Mouse (Mus musculus) limb, embryonic 13.5 days (tissue): ENCODE results near the gene Unkl. TPM values are rescaled to one million over a fixed set of nuclear protein-coding genes. Genes with fewer than 3 reads are reported as not detected.
"Not testable (repeated sequence)": the region's sequence is repeated elsewhere in the genome, so short reads cannot be mapped to it uniquely, and the experiment has no call there.

Experiments
- ATAC-seq: fragments of 200-750 bp; cut with Nextera tagmentation; 2 replicates; pipeline ENCODE4 v1.8.0; 2017; ENCODE audit warnings: low read depth, moderate number of reproducible peaks, moderate TSS enrichment; ENCODE audit not compliant: low FRiP score
- H3K27ac ChIP-seq: fragments of 300-500 bp; sonication (generic); 2 replicates; pipeline ENCODE4 v1.5.1; 2015; ENCODE audit warnings: inconsistent platforms, mild to moderate bottlenecking, moderate library complexity
- H3K27me3 ChIP-seq: fragments of 300-500 bp; sonication (generic); 2 replicates; pipeline ENCODE4 v1.6.1; 2015; ENCODE audit warnings: mild to moderate bottlenecking, inconsistent platforms
- H3K36me3 ChIP-seq: fragments of 300-500 bp; sonication (generic); 2 replicates; pipeline ENCODE4 v1.6.1; 2015; ENCODE audit warnings: inconsistent platforms, mild to moderate bottlenecking, moderate library complexity
- H3K4me1 ChIP-seq: fragments of 300-500 bp; sonication (generic); 2 replicates; pipeline ENCODE4 v1.6.1; 2015; ENCODE audit warnings: inconsistent platforms
- H3K4me2 ChIP-seq: fragments of 300-500 bp; sonication (generic); replicated peaks from 2 replicates; pipeline ENCODE4 v1.6.1; 2015; ENCODE audit warnings: inconsistent platforms, mild to moderate bottlenecking, moderate library complexity
- H3K4me3 ChIP-seq: fragments of 300-500 bp; sonication (generic); 2 replicates; pipeline ENCODE4 v1.5.1; 2015; ENCODE audit warnings: moderate library complexity, mild to moderate bottlenecking, inconsistent platforms
- H3K9ac ChIP-seq: fragments of 300-500 bp; sonication (generic); 2 replicates; pipeline ENCODE4 v1.6.1; 2015; ENCODE audit warnings: mild to moderate bottlenecking, inconsistent platforms
- H3K9me3 ChIP-seq: fragments of 300-500 bp; sonication (generic); 2 replicates; pipeline ENCODE4 v1.6.1; 2016; ENCODE audit warnings: inconsistent platforms
- WGBS: fragments of 180-500 bp; shearing (Covaris S2); methylation state at CpG from one replicate; pipeline ENCODE4 v1.1.7; 2015; 5-methylcytosine and 5-hydroxymethylcytosine counted together
- polyA plus RNA-seq: library from polyadenylated mRNA; unstranded; fragments of >200 nt; fragmentation: Nextera tagmentation; extraction: Ambion mirVana; gene quantifications from 2 replicates; pipeline ENCODE4 v1.2.1, GENCODE M21; 2015

The Unkl gene
- polyA plus RNA-seq, 1 experiment from 2014 or later: 11.4 TPM

DNA sequence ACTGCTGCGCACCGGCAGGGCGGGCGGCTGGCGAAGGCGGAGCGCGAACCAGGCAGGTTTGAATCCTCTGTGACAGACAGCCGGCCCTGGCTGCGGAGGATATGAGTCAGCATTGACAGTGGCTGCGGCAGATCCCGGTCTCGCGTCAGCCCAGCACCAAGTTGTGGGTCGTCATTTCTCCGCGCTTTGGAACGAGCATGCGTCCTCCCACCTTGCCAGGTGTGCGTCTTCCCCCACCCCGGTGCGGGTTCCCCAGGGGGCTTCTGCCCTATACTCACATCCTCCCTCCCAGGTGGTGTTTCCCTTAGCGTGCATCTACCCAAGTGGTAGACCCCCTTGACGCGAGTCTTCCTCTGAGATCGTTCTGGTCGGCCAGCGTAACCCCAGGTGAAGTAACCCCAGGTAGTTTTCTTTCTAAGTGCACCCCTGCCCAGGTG is 34.3 kb downstream of the Unkl start:
- H3K27ac ChIP-seq: not testable (repeated sequence)
- ATAC-seq: peak; percentile 86

DNA sequence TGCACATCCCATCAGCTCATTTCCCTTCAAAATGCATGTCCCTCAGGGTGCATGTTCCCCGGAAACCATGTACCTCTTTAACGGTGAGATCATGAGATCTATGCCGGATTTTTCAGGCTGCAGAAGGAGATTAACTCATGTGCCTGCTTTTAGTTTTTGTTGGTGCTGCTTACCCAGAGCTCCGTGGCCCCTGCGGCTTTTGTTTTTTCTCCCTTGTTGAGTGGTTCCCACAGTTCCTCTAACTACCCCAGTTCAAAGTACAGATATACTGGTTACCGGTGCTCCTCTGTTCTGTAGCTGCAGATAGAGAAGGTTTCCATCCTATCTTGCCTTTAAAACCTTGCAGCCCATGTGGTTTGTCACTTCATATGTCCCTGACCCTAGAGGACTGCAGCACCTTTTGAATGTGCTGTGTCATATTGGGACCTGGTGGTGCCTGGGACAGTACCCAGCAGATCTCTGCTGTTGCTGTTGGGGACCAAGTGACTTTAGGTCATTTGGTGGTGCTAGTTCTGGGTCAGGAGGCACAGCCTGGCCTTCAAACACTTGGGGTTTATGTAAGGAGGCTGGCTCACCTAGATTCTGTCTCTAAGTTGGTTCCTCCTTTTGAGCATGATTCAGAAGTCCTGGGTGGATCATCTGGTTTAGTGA is 34.9 kb downstream of the Unkl start:
- Histone ChIP-seq H3K4me2 (peak overlapping the region; percentile 82), H3K27me3 (no peaks in the 10 kb centered on the region), H3K9me3 (no peaks in the 10 kb centered on the region), H3K36me3 (peaks cover 56% of the 10 kb centered on the region), H3K9ac (no peak overlapping the region), H3K4me1 (peaks cover 17% of the 10 kb centered on the region), H3K27ac (no peak overlapping the region), H3K4me3 (peak overlapping the region; percentile 48)
- ATAC-seq: no peak
- 45% methylated on average over 6 of the region's 6 CpGs for WGBS

More for the DNA sequence above, 34.3 kb downstream of the Unkl start:
- WGBS: 12% methylated on average over 14 of the region's 28 CpGs
- H3K4me3 ChIP-seq: peak overlapping the region; percentile 48
- H3K4me2 ChIP-seq: peak overlapping the region; percentile 82
- 0 out of 2 replicates have a peak overlapping the region, but pooled peaks have one; percentile 50 for H3K9ac ChIP-seq
- not testable (repeated sequence) for H3K27me3 ChIP-seq, H3K9me3 ChIP-seq
- H3K36me3 ChIP-seq: peaks cover 57% of the 10 kb centered on the region
- H3K4me1 ChIP-seq: peaks cover 17% of the 10 kb centered on the region

DNA sequence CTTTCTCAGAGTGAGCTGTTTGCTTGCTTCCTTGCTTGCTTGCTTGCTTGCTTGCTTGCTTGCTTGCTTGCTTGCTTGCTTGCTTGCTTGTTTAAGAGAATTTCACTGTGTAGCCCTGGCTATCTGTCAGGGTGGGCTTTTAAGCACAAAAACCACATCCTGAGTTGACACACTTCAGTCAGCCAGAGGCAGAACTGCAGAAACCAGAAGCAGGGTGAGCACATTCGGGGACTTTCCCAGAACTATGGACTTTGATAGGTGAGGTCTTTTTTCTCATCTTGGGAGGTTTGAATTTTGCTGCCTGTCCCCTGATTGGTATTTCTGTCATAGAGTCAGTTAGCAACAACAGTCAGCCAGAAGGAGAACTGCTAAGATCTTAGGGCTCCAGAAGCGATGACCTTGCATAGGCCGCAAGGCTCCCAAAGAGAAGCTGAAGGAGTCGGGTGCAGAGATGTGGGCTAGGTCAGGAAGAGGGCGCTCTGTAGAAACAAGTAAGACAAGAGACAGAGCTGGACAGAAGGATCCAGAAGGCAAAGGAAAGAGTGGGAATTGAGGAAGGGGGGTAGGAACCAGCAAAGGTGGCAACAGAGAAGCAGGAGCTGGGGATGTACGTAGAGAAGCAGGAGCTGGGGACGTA is 36.5 kb downstream of the Unkl start:
- H3K9ac ChIP-seq: no peak overlapping the region
- no peaks in the 10 kb centered on the region for H3K27me3 ChIP-seq
- 90% methylated on average over 7 of the region's 7 CpGs for WGBS
- H3K4me3 ChIP-seq: no peak overlapping the region
- ATAC-seq: no peak
- H3K4me2 ChIP-seq: no peak overlapping the region
- no peak overlapping the region for H3K27ac ChIP-seq
- H3K9me3 ChIP-seq: no peaks in the 10 kb centered on the region
- H3K36me3 ChIP-seq: peaks cover 55% of the 10 kb centered on the region
- H3K4me1 ChIP-seq: peaks cover 17% of the 10 kb centered on the region

DNA sequence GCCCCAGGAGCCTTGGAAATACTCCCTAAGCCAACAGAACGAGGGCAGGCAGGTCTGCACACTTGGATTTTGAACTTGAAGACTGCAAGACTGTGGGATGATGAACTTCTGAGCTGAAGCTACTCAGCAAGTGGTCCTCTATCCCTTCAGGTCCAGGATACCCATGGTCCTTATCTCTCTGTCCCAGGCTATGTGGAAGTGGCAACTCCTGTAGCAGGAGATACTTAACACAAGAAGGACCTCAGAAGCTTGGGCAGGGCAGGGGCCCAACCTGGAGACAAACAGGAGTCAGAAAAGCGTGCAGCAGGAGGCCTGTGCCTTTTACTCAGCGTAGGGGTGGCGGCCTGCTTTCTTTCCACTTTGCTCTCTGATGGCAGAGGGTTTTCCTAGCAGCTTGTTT is 37.5 kb downstream of the Unkl start:
- no peak for ATAC-seq
- Histone ChIP-seq H3K4me2 (no peak overlapping the region), H3K9me3 (no peaks in the 10 kb centered on the region), H3K4me1 (peaks cover 16% of the 10 kb centered on the region), H3K9ac (no peak overlapping the region), H3K27me3 (no peaks in the 10 kb centered on the region), H3K4me3 (no peak overlapping the region), H3K36me3 (peaks cover 59% of the 10 kb centered on the region), H3K27ac (no peak overlapping the region)
- 87% methylated on average over 4 of the region's 4 CpGs for WGBS

DNA sequence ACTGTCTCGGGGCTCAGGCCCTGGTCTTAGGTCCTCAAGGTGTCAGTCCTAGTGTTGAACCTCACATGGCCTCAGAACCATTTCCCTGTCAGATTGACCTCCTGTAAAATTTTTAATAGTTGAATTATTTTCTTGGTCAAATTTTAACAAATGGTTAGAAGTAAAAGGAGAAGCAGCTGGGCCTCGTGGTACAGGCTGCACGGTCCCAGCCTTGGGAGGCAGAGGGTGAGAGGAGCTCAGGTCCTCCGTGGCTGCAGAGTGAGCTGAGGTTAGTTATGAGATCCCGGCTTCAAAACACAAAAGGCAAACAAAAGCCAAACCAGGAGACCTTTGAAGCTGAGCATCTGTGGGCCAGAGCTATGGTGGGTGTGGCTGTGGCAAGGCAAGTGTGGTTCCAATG is 39.8 kb downstream of the Unkl start:
- Histone ChIP-seq H3K27me3 (no peaks in the 10 kb centered on the region), H3K36me3 (peaks cover 65% of the 10 kb centered on the region), H3K9me3 (no peaks in the 10 kb centered on the region), H3K4me2 (no peak overlapping the region), H3K27ac (no peak overlapping the region), H3K4me1 (no peaks in the 10 kb centered on the region), H3K9ac (no peak overlapping the region), H3K4me3 (no peak overlapping the region)
- 84% methylated on average over 5 of the region's 5 CpGs for WGBS
- no peak for ATAC-seq

DNA sequence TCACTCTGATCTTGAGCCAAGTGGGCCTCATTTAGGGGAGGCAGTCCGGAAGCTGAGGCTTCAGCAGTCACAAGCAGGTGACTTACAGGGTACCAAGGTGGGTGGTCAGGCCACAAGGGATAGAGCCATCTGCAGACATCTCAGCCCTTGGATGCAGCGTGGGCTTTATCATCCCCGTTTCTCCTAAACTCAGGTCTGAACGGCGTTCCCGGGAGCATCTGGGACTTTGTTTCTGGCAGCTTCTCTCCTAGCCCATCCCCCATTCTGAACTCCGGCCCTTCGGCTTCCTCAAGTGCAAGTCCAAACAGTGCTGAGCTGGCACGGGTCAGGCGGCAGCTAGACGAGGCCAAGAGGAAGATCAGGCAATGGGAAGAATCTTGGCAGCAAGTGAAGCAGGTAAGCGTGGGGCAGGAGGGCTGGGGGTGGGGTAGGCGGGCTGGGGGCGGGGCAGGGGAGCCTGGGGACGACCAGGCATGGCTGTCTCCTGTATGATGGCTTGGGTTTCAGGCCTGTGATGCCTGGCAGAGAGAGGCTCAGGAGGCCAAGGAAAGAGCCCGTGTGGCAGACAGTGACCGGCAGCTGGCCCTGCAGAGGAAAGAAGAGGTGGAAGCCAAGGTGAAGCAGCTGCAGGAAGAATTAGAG is 41.9 kb downstream of the Unkl start:
- 75% methylated on average over 14 of the region's 17 CpGs for WGBS
- peaks cover 67% of the 10 kb centered on the region for H3K36me3 ChIP-seq

DNA sequence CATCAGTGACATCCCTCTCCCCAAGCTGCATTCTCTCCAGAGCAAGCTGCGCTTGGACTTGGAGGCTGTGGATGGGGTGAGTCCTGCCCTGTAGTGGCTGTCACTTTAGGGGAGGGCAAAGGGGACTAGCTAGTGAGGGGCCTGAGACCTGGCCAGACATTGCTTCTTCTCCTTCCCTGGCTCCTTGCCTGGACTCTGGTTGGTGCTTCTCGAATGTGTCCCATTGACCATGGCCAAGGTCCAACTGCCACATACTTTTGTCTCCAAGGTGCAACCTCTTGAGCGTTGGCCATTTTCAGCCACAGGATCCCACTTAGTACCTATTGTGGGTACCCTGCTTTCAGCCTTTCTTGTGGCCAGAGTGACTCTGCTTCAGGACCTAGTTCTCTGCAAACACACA is 42.5 kb downstream of the Unkl start:
- H3K9ac ChIP-seq: no peak overlapping the region
- no peak overlapping the region for H3K27ac ChIP-seq
- WGBS: 96% methylated on average over 3 of the region's 3 CpGs
- no peaks in the 10 kb centered on the region for H3K4me1 ChIP-seq
- H3K4me2 ChIP-seq: no peak overlapping the region
- no peak overlapping the region for H3K4me3 ChIP-seq
- H3K9me3 ChIP-seq: no peaks in the 10 kb centered on the region
- no peaks in the 10 kb centered on the region for H3K27me3 ChIP-seq
- ATAC-seq: no peak
- peaks cover 67% of the 10 kb centered on the region for H3K36me3 ChIP-seq

More for the DNA sequence above, 41.9 kb downstream of the Unkl start:
- not testable (repeated sequence) for ATAC-seq, H3K9ac ChIP-seq, H3K4me2 ChIP-seq, H3K4me3 ChIP-seq, H3K27me3 ChIP-seq, H3K4me1 ChIP-seq, H3K9me3 ChIP-seq, H3K27ac ChIP-seq

DNA sequence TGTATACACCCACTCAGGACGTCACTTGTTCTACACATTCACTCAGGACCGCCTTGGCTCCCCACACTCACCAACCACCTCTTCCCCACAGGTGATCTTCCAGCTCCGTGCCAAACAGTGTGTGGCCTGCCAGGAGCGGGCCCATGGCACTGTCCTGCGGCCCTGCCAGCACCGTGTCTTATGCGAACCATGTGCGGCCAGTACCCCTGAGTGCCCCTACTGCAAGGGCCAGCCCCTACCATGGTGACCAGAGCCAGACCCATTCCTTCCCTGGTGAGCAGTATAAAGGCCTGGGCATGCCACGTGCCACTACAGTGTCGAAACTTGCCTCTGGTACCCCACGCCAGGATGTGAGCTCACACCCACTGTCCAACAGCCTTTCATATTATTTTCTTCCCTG is 43.4 kb downstream of the Unkl start:
- H3K36me3 ChIP-seq: peaks cover 67% of the 10 kb centered on the region

DNA sequence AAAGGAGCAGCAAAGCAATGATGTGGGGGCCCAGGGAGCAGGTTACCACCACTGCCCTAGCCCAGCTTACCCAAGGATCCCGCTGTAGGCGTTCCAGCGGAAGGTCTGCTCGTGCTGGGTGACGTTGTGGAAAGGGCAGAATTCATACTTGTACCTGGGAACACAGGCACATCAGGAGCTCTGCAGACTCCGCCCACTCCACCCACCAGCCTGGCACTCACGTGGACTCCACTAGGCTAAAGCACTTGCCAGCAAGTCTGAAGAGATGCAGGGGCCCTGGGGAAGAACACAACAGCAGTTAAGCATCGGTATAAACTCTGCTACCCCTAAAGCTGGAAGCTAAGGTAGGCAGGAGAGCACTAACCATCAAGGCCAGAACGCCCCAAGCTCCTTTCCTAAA is 47.4 kb downstream of the Unkl start:
- Histone ChIP-seq H3K4me3 (no peak overlapping the region), H3K36me3 (peaks cover 33% of the 10 kb centered on the region), H3K27me3 (no peaks in the 10 kb centered on the region), H3K4me2 (no peak overlapping the region), H3K9me3 (no peaks in the 10 kb centered on the region), H3K4me1 (peaks cover 8% of the 10 kb centered on the region), H3K27ac (no peak overlapping the region), H3K9ac (no peak overlapping the region)
- no peak for ATAC-seq
- WGBS: 85% methylated on average over 9 of the region's 9 CpGs

More for the DNA sequence above, 43.4 kb downstream of the Unkl start:
- not testable (repeated sequence) for H3K27ac ChIP-seq, H3K9me3 ChIP-seq, H3K9ac ChIP-seq, H3K4me1 ChIP-seq, ATAC-seq, H3K4me3 ChIP-seq, H3K4me2 ChIP-seq, H3K27me3 ChIP-seq
- WGBS: 93% methylated on average over 6 of the region's 11 CpGs

DNA sequence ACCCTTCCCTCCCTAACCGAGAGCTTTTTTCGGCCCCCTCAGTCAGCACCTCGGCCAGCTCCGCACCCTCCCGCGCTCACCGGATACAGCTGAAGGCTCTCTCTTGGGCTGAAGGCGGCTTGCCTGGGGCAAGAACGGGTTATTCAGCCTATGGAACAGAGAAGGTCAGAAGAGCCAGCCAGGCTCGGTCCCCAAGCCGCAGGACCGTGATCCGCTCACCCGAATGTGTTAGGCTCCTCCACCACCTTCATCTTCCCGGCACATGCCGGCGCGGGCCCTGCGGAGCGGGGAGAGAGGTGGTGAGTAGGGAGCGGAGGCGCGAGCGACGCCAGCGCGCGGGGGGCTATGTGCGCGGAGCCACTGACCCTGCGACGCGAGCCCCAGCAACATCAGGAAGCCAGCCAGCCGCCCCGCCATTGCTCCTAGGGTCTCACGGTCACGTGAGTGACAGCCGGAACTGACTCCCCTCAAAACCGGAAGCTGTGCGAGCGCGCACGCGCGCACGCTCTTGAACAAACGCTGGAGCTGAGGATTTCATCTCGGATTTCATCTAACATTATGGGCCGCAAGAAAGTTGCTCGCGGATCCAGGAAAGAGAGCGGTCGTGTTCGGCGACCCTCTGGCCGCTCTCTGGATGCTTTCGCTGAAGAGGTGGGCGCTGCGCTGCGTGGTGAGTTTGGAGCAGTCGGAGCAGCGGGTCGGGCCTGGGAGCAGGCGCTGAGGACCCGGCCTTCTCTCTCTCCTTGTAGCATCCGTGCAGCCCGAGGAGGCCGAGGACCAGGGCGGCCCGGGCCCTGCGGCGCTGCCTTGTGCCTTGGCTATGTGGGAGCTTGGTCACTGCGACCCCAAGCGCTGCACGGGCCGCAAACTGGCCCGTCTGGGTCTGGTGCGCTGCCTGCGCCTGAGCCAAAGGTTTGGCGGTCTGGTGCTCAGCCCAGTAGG is 51.8 kb downstream of the Unkl start, which contains the start of the genes Gnptg and Tsr3:
Gnptg (minus strand) TSS at position 430 of the 942 bp plus-strand sequence.
Tsr3 (plus strand) TSS at position 476 of the 942 bp plus-strand sequence.
- Histone ChIP-seq H3K9me3 (no peaks in the 10 kb centered on the region), H3K4me2 (peak within 1 kb of the TSS; percentile 95), H3K36me3 (peaks cover 52% of the 10 kb centered on the region), H3K4me3 (peak within 1 kb of the TSS; percentile 99), H3K27ac (peak within 1 kb of the TSS; percentile 92), H3K9ac (peak within 1 kb of the TSS; percentile 99), H3K4me1 (peaks cover 18% of the 10 kb centered on the region), H3K27me3 (no peaks in the 10 kb centered on the region)
- WGBS: under 1% methylated on average over 80 of the region's 80 CpGs
- ATAC-seq: peak; percentile 91

DNA sequence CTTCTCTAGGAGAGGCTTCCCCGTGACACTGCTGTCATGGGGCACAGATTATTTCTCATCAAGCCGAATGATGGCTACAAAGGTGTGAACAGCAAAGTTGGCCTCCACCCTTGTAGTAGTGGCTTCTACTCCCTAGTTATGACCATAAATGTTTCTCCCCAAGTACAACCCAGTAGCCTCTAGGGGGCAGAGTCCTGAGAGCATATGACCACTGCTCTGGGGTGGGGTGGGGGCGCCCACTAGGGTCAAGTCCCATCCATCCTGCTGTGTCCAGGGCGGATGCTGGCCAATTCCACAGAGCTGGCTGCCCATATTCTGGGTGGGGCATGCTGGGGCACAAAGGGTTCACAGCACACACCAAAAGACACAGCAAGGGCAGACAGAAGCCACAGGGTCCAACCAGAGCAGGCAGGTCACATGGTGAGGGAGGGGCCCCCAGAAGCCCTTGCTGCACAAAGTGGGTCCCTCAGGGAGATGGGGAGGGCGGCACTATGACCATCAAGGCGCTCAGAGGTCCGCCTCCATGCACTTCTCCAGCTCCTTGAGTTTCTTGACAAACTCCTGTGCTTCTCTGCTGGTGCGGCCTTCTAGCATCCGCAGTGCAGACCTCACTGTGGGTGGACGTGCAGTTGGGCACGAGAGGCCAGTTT is 55.1 kb downstream of the Unkl start:
- Histone ChIP-seq H3K36me3 (peaks cover 44% of the 10 kb centered on the region), H3K4me2 (no peak overlapping the region), H3K27ac (no peak overlapping the region), H3K9me3 (no peaks in the 10 kb centered on the region), H3K4me1 (peaks cover 18% of the 10 kb centered on the region), H3K4me3 (no peak overlapping the region), H3K27me3 (0 out of 2 replicates have a peak, but pooled peaks cover under 1% of the 10 kb centered on the region), H3K9ac (no peak overlapping the region)
- ATAC-seq: no peak
- 87% methylated on average over 11 of the region's 11 CpGs for whole genome bisulfite sequencing
